ENCODE assay signal across 24 mouse cellular contexts in genomic region chr17:80347234-80347633, GRCm38 (mm10). TPM values are rescaled to one million over a fixed set of nuclear protein-coding genes. Genes with fewer than 3 reads are reported as not detected.
DNase-seq lines count a peak whose midpoint lies in the region; ATAC-seq and TF ChIP-seq lines count a peak whose summit lies in the region.
"Had no signal": no experiment of that assay in that cellular context is flagged by ENCODE, and none has a peak within 500 bp of the region (broad histone marks: within the 10 kb centered on the region; RNA-seq: fewer than 3 reads in every experiment).

No protein-coding gene starts in this region.

- H3K27ac ChIP-seq in embryonic facial prominence, embryonic 14.5 days (replicated peaks; ENCODE audit: low read depth, low read length) = peak overlapping the region; percentile 10; the same call in 1 of the 2 replicates
- peak overlapping the region; percentile 9; the same call in 1 of the 2 replicates for H3K27ac ChIP-seq in limb, embryonic 14.5 days (replicated peaks; ENCODE audit: low read depth, low read length)
- H3K27ac ChIP-seq: heart, adult 2 months; heart, embryonic 15.5 days; hindbrain, embryonic 14.5 days; layer of hippocampus, adult 2 months; left cerebral cortex, adult 2 months; midbrain, embryonic 12.5 days had no signal

- no peak for TF ChIP-seq POLR2A in limb, embryonic 14.5 days (IDR thresholded peaks at IDR 0.05; ENCODE audit: borderline replicate concordance, extremely low read depth, insufficient read depth, insufficient read length)

- peaks cover 8% of the 10 kb centered on the region for H3K4me1 ChIP-seq in embryonic facial prominence, embryonic 14.5 days (ENCODE audit: control insufficient read depth, insufficient read depth, low read length)
- no peaks in the 10 kb centered on the region for H3K4me1 ChIP-seq in limb, embryonic 14.5 days (ENCODE audit: control insufficient read depth, insufficient read depth, low read length)
- H3K4me1 ChIP-seq: heart, embryonic 15.5 days had no signal

- no peak overlapping the region for H3K4me2 ChIP-seq in embryonic facial prominence, embryonic 14.5 days (ENCODE audit: low read depth, low read length)
- H3K4me2 ChIP-seq in limb, embryonic 14.5 days (replicated peaks; ENCODE audit: low read depth, low read length, severe bottlenecking) = no peak overlapping the region
- H3K4me2 ChIP-seq: heart, embryonic 15.5 days; hindbrain, embryonic 14.5 days; midbrain, embryonic 12.5 days had no signal

- H3K27me3 ChIP-seq in embryonic facial prominence, embryonic 14.5 days (replicated peaks; ENCODE audit: control insufficient read depth, insufficient read depth, low read length) = no peaks in the 10 kb centered on the region
- no peaks in the 10 kb centered on the region for H3K27me3 ChIP-seq in limb, embryonic 14.5 days (ENCODE audit: control insufficient read depth, insufficient read depth, low read length)
- H3K27me3 ChIP-seq: heart, embryonic 15.5 days had no signal

- no peaks in the 10 kb centered on the region for H3K36me3 ChIP-seq in embryonic facial prominence, embryonic 14.5 days (ENCODE audit: control insufficient read depth, insufficient read depth, low read length)
- H3K36me3 ChIP-seq in limb, embryonic 14.5 days (ENCODE audit: control insufficient read depth, insufficient read depth, low read length) = no peaks in the 10 kb centered on the region
- H3K36me3 ChIP-seq: heart, embryonic 15.5 days; midbrain, embryonic 12.5 days had no signal

- WGBS in embryonic facial prominence, embryonic 14.5 days = 18% methylated on average over 6 of the region's 6 CpGs
- WGBS in limb, embryonic 14.5 days = 25% methylated on average over 6 of the region's 6 CpGs

- ATAC-seq in embryonic facial prominence, embryonic 14.5 days (ENCODE audit: low read depth) = peak; percentile 57; the same call in 1 of the 2 replicates
- ATAC-seq in limb, embryonic 14.5 days (ENCODE audit: low FRiP score, low read depth) = 0 out of 2 replicates have a peak, but pooled peaks have one; percentile 37
- ATAC-seq: intestine, postnatal 0 days had no signal

- peak; percentile 24 for DNase-seq in heart, adult 11 months
- DNase-seq in heart, postnatal 25 days (ENCODE audit: low spot score) = no peak
- DNase-seq in Muller cell, postnatal 12 days (ENCODE audit: inconsistent ontology term) = peak; percentile 55
- peak; percentile 56 for DNase-seq in embryonic facial prominence, embryonic 14.5 days (ENCODE audit: low spot score)
- DNase-seq in limb, embryonic 14.5 days (ENCODE audit: low spot score) = no peak
- no peak for DNase-seq in layer of hippocampus, postnatal 10 days (ENCODE audit: low spot score in 2 of 2)
- DNase-seq in thymus, postnatal 4 days = no peak
- DNase-seq in thymus, postnatal 25 days = no peak
- DNase-seq: cerebellum, adult 11 months; cerebellum, postnatal 14 days; gastrocnemius, postnatal 10 days; heart, adult 2 months; lung, postnatal 4 days; right cerebral cortex, adult 18-20 months; thymus, adult 2 months had no signal

- H3K9me3 ChIP-seq in embryonic facial prominence, embryonic 14.5 days (ENCODE audit: control insufficient read depth, low read length) = no peaks in the 10 kb centered on the region
- no peaks in the 10 kb centered on the region for H3K9me3 ChIP-seq in limb, embryonic 14.5 days (ENCODE audit: control insufficient read depth, low read length)
- H3K9me3 ChIP-seq: heart, embryonic 15.5 days; midbrain, embryonic 12.5 days had no signal

- no peak overlapping the region for H3K4me3 ChIP-seq in embryonic facial prominence, embryonic 14.5 days (ENCODE audit: low read depth, low read length)
- no peak overlapping the region for H3K4me3 ChIP-seq in limb, embryonic 14.5 days (replicated peaks; ENCODE audit: low read length)
- H3K4me3 ChIP-seq: erythroblast, embryonic 14.5 days; heart, adult 2 months; heart, embryonic 15.5 days; layer of hippocampus, adult 2 months; left cerebral cortex, adult 2 months; midbrain, embryonic 12.5 days had no signal

- H3K9ac ChIP-seq in embryonic facial prominence, embryonic 14.5 days (ENCODE audit: low read depth, low read length) = no peak overlapping the region
- H3K9ac ChIP-seq in limb, embryonic 14.5 days (ENCODE audit: low read depth, low read length, severe bottlenecking) = no peak overlapping the region
- H3K9ac ChIP-seq: heart, embryonic 15.5 days; hindbrain, embryonic 14.5 days; midbrain, embryonic 12.5 days had no signal

- intact Hi-C loops in heart, postnatal 25 days (cut with DNase I) = no loop called here

RNA-seq across cellular contexts. Expression of gene Gm10190, which starts 26.1 kb away (rescaled TPM):
- total RNA-seq in heart, postnatal 25 days (2021) = not detected
- 0.75 and 1.8 TPM in 2 replicates for polyA plus RNA-seq in embryonic facial prominence, embryonic 14.5 days (2014; fragmentation: Nextera tagmentation; extraction: Ambion mirVana)
- polyA plus RNA-seq in limb, embryonic 14.5 days (2012; rRNA removed) = 1.0 and 2.8 TPM in 2 replicates
- 2.1 and 2.2 TPM in 2 replicates for polyA plus RNA-seq in limb, embryonic 14.5 days (2014; fragmentation: Nextera tagmentation; extraction: Ambion mirVana)
- 1 to 10 TPM in 1 of 2 experiments, not detected in 1; 4.9 TPM for total RNA-seq in layer of hippocampus, postnatal 10 days (2021)
- total RNA-seq: heart, adult 2 months; liver, adult 2 months had no signal
- polyA plus RNA-seq: C2C12; erythroblast, embryonic 14.5 days; heart, adult 2 months; liver, adult 2 months; thymus, adult 2 months had no signal

RNA-seq across cellular contexts. Expression of gene Arhgef33, which starts 40.0 kb away (rescaled TPM):
- not detected for total RNA-seq in heart, postnatal 25 days (2021)
- polyA plus RNA-seq in embryonic facial prominence, embryonic 14.5 days (2014; fragmentation: Nextera tagmentation; extraction: Ambion mirVana) = 0.88 and 1.7 TPM in 2 replicates
- 0.85 and 1.1 TPM in 2 replicates for polyA plus RNA-seq in limb, embryonic 14.5 days (2012; rRNA removed)
- polyA plus RNA-seq in limb, embryonic 14.5 days (2014; fragmentation: Nextera tagmentation; extraction: Ambion mirVana) = 1.4 and 2.6 TPM in 2 replicates
- 1 to 10 TPM; 2.4 to 2.6 TPM for total RNA-seq in layer of hippocampus, postnatal 10 days (2021)
- total RNA-seq: liver, adult 2 months had no signal
- polyA plus RNA-seq: C2C12; erythroblast, embryonic 14.5 days; liver, adult 2 months had no signal

RNA-seq across cellular contexts. Expression of gene Dhx57, which starts 57.0 kb away (rescaled TPM):
- total RNA-seq in heart, postnatal 25 days (2021) = 1 to 10 TPM; 6.0 to 6.5 TPM
- 19.5 and 20.7 TPM in 2 replicates for polyA plus RNA-seq in embryonic facial prominence, embryonic 14.5 days (2014; fragmentation: Nextera tagmentation; extraction: Ambion mirVana)
- 41.7 and 45.2 TPM in 2 replicates for polyA plus RNA-seq in limb, embryonic 14.5 days (2012; rRNA removed)
- 21.1 and 25.2 TPM in 2 replicates for polyA plus RNA-seq in limb, embryonic 14.5 days (2014; fragmentation: Nextera tagmentation; extraction: Ambion mirVana)
- total RNA-seq in layer of hippocampus, postnatal 10 days (2021) = 10 to 100 TPM; 54.2 to 59.1 TPM

RNA-seq across cellular contexts. Expression of gene Morn2, which starts 57.2 kb away (rescaled TPM):
- 10 to 100 TPM; 14.8 to 16.0 TPM for total RNA-seq in heart, postnatal 25 days (2021)
- polyA plus RNA-seq in embryonic facial prominence, embryonic 14.5 days (2014; fragmentation: Nextera tagmentation; extraction: Ambion mirVana) = 26.7 and 27.9 TPM in 2 replicates
- polyA plus RNA-seq in limb, embryonic 14.5 days (2012; rRNA removed) = 6.5 and 11.8 TPM in 2 replicates
- polyA plus RNA-seq in limb, embryonic 14.5 days (2014; fragmentation: Nextera tagmentation; extraction: Ambion mirVana) = 19.3 and 21.1 TPM in 2 replicates
- total RNA-seq in layer of hippocampus, postnatal 10 days (2021) = 10 to 100 TPM; 18.5 to 21.9 TPM

Comparison
In these comparisons a context has a peak if more than half of its experiments do, and no peak if none do; other contexts are left out.
1. DNase-seq: peak in heart, adult 11 months (single experiment), Muller cell, postnatal 12 days (single experiment) and embryonic facial prominence, embryonic 14.5 days (single experiment); none in heart, postnatal 25 days (single experiment), limb, embryonic 14.5 days (single experiment), layer of hippocampus, postnatal 10 days (0 of 2), thymus, postnatal 4 days (single experiment) and thymus, postnatal 25 days (single experiment).
2. RNA of gene Dhx57, which starts 57.0 kb away (total RNA-seq): 54.2 to 59.1 TPM in layer of hippocampus, postnatal 10 days; 6.0 to 6.5 TPM in heart, postnatal 25 days; every median in the first group is over 4 times any median in the second.